Mouse (Mus musculus): ENCODE results near the gene Cdc42ep5.

GRCm38 (mm10) chr7:4138181-4138580 lies 26.5 kb downstream of the Cdc42ep5 start:
- TF ChIP-seq POLR2A (IDR thresholded peaks at IDR 0.05; ENCODE audit: extremely low read depth, insufficient read depth, low read length) (no peak), CTCF (IDR thresholded peaks at IDR 0.05; ENCODE audit: extremely low read depth, insufficient read depth, low read length) (no peak)
